Mouse (Mus musculus): ENCODE measurements around the gene Mad2l2. TPM values are rescaled to one million over a fixed set of nuclear protein-coding genes. Genes with fewer than 3 reads are reported as not detected.
A peak's percentile ranks its signal among the peaks of the same experiment; 100 is the strongest.

The Mad2l2 gene
- polyA plus RNA-seq, 1 experiment from 2014 or later, result 13.8 TPM

DNA sequence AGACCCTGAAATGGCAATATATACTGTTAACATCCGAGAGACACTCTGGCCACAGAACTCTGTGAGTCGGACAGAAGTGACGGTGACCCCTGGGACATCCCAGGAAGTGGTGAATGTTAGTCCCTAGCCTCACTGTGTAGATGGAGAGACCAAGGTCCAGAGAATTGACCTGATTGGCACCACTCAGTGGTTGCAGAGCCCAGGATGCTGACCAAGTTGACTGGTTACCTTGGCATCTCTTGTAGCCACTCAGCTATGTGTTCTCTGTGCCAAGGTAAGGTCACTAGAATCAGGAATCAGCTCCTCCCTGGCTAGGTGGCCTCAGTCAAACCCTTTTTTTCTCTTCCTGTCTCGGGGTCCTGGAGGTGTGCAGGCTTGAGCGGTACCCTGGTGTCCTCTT is 13.5 kb downstream of the Mad2l2 start:
- 96% methylated on average over 5 of the region's 5 CpGs for WGBS (ENCODE audit: missing documents)
- no peak overlapping the region for H3K27ac ChIP-seq
- peaks cover 40% of the 10 kb centered on the region for H3K36me3 ChIP-seq (ENCODE audit: inconsistent target)
- H3K4me3 ChIP-seq (ENCODE audit: inconsistent target), result no peak overlapping the region
- no peaks in the 10 kb centered on the region for H3K79me2 ChIP-seq (ENCODE audit: inconsistent target)

DNA sequence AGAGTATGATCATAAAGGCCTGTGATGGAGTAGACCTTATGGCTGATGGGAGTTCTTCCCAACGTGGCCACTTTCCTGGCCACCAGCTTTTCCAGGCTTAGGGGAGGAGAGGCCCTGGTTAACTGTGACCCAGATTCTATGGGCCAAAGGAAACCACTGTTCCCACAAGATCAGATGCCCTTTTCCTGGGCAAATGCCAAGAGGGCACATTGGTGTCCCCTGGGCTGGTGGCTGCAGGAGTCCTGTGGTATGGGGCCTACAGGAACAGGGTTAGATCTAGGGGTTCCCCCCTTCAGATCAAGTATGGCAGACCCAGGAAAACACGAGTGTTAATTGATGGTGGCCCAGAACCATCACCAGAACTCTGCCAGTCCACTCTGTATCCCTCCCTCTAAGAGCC is 17.5 kb downstream of the Mad2l2 start:
- H3K79me2 ChIP-seq (ENCODE audit: inconsistent target), result peaks cover 6% of the 10 kb centered on the region; the same call in 1 of the 2 replicates
- WGBS (ENCODE audit: missing documents), result 48% methylated on average over 2 of the region's 2 CpGs
- H3K27ac ChIP-seq, result no peak overlapping the region
- peaks cover 49% of the 10 kb centered on the region for H3K36me3 ChIP-seq (ENCODE audit: inconsistent target)
- H3K4me3 ChIP-seq (ENCODE audit: inconsistent target), result no peak overlapping the region

DNA sequence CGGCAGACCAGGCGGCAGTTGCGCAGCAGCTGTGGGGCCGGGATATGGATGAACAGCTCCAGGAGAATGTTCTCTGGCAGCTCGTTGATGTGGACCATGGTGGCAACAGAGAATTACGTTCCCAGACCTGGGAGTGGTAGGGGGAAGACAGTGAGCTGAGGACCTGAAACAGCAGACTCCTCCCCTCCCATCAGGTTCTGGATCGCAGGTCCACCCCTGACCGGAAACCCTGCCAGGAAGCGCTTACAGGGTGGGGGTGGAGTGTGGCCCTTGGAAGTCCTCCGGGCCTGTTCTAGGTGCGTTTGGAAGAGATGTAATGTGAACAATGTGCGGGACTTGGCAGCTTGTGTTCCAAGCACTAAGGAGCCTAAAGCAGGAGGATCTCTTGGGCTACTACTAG is 19.4 kb downstream of the Mad2l2 start:
- Histone ChIP-seq H3K27ac (no peak overlapping the region), H3K79me2 (ENCODE audit: inconsistent target) (peaks cover 6% of the 10 kb centered on the region; the same call in 1 of the 2 replicates), H3K36me3 (ENCODE audit: inconsistent target) (peaks cover 49% of the 10 kb centered on the region), H3K4me3 (ENCODE audit: inconsistent target) (no peak overlapping the region)
- WGBS (ENCODE audit: missing documents), result 93% methylated on average over 12 of the region's 12 CpGs

DNA sequence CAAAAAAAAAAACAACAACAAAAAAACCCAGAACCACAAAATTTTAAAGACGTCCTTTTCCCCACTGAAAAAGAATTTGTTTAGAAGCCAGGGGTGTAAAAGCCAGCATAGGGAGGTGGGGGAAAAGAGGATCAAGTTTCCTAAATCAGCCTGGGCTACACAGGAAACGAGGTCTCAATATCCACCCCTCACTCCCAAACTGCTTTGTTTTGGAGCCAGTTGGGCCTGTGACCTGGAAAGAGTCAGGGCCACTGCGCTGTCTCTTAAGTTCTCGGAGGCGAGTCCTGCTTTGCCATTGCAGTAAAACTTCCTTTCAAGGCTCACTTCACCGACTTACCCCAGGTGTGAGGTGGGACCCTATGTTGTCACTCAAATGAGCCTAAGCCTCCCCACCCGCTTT is 20.1 kb downstream of the Mad2l2 start:
- 91% methylated on average over 7 of the region's 7 CpGs for WGBS (ENCODE audit: missing documents)
- Histone ChIP-seq H3K4me3 (ENCODE audit: inconsistent target) (no peak overlapping the region), H3K79me2 (ENCODE audit: inconsistent target) (peaks cover 6% of the 10 kb centered on the region; the same call in 1 of the 2 replicates), H3K36me3 (ENCODE audit: inconsistent target) (peaks cover 42% of the 10 kb centered on the region), H3K27ac (no peak overlapping the region)

DNA sequence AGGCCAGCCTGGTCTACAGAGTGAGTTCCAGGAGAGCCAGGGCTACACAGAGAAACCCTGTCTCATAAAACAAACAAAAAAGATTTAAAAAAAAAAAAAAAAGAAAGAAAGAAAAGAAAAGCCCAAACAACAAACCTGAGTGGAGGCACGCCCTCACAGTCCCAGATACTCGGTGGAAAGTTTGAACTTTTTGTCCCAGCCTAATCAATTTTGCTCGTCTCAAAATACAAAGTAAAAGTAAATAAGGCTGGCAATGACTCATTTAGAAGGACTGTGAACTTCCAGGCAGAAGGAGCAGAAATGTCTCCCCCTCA is 20.7 kb downstream of the Mad2l2 start:
- WGBS (ENCODE audit: missing documents), result 32% methylated on average over 3 of the region's 3 CpGs
- peak overlapping the region; percentile 75 for H3K27ac ChIP-seq
- H3K36me3 ChIP-seq (ENCODE audit: inconsistent target), result peaks cover 35% of the 10 kb centered on the region
- peaks cover 6% of the 10 kb centered on the region; the same call in 1 of the 2 replicates for H3K79me2 ChIP-seq (ENCODE audit: inconsistent target)
- H3K4me3 ChIP-seq (ENCODE audit: inconsistent target), result peak overlapping the region; percentile 69

DNA sequence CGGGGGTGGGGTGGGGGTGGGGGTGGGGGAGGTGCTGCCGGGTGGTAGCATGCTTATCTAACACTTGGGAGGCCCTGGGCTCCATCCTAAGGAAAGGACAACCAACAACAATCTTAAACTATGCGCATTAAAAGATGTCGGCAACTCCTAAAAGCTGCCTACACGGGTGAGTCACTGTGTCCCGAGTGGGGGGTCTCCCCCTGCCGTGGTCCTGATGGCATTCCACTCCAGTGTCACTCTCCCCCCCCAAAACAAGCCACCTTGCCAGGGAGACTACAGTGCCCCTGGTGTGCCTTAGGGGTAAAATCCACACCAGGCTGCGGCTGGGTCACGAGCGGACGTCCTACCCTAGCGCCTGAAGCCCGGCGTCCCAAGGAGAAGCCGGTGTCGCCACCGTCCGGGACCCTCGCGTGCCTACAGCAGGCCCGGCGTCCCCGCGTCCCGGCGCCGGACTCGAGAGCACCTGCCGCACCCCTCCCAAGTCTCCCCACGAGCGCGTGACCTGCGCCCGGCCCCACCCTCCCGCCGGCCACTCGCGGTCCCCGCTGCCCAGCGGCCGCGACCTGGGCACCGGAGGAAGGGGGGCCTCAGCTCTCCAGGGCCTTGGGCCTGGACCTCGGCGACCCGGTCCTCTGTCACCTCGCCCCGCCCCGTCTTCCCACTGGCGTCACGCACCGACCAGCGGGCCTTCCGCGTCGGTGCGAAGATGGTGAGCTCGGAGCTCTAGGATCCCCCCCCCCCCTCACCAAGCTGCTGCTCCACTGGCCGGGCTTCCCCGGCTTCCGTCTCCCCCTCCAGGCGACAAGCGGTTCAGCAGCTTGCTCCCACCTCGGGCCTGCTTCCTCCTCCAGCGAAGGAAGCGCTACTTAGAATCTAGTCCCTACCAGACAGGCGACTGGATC is 21.3 kb downstream of the Mad2l2 start, which contains the start of gene Fbxo6:
Gene Fbxo6, minus strand, starts transcription at position 874 of the 902 bp plus-strand sequence.
- WGBS (ENCODE audit: missing documents), result under 1% methylated on average over 55 of the region's 67 CpGs
- Histone ChIP-seq H3K27ac (peak within 1 kb of the TSS; percentile 75), H3K4me3 (ENCODE audit: inconsistent target) (peak within 1 kb of the TSS; percentile 69), H3K36me3 (ENCODE audit: inconsistent target) (peaks cover 29% of the 10 kb centered on the region), H3K79me2 (ENCODE audit: inconsistent target) (peaks cover 6% of the 10 kb centered on the region; the same call in 1 of the 2 replicates)

DNA sequence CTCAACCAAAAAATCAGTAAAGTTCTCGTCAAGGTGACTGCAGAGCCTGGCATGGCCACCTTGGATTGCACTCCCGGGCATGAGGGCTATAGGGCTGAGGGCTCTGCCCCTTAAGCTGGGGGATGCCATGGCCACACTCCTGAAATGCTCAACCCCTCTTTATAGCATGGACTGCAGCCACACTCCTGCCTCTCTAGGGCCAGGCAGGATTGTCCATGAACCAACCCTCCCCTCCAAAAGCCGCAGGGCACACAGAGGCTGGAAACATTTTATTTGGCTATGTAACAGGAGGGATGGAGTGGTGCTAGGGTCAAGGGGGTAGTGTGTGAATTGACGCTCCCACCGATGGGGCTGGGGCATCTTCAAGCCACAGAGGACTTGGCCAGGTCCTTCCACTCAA is 22.4 kb downstream of the Mad2l2 start:
- WGBS (ENCODE audit: missing documents), result 93% methylated on average over 5 of the region's 5 CpGs
- Histone ChIP-seq H3K36me3 (ENCODE audit: inconsistent target) (peaks cover 19% of the 10 kb centered on the region), H3K79me2 (ENCODE audit: inconsistent target) (peaks cover 6% of the 10 kb centered on the region; the same call in 1 of the 2 replicates), H3K27ac (no peak overlapping the region), H3K4me3 (ENCODE audit: inconsistent target) (no peak overlapping the region)

DNA sequence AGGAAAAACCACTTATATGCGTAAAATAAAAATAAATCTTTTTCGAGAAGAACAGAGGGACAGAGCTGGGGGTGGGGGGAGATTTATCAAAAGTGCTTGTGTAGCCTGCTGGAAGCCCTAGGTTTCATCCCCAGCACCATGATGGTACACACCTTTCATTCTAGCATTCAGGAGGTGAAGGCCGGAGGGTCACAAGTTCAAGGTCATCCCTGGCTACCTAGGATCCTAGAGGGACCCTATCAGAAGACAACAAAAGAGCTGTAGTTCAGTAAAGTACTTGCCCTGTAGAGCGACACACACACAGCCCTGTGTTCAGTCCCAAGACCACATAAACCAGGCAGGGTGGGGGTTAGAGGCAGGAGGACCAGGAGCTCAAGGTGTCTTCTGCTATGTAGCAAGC is 23.8 kb downstream of the Mad2l2 start:
- H3K4me3 ChIP-seq (ENCODE audit: inconsistent target), result no peak overlapping the region
- peaks cover 6% of the 10 kb centered on the region; the same call in 1 of the 2 replicates for H3K36me3 ChIP-seq (ENCODE audit: inconsistent target)
- no peak overlapping the region for H3K27ac ChIP-seq
- H3K79me2 ChIP-seq (ENCODE audit: inconsistent target), result peaks cover 6% of the 10 kb centered on the region; the same call in 1 of the 2 replicates
- 93% methylated on average over 4 of the region's 4 CpGs for WGBS (ENCODE audit: missing documents)

DNA sequence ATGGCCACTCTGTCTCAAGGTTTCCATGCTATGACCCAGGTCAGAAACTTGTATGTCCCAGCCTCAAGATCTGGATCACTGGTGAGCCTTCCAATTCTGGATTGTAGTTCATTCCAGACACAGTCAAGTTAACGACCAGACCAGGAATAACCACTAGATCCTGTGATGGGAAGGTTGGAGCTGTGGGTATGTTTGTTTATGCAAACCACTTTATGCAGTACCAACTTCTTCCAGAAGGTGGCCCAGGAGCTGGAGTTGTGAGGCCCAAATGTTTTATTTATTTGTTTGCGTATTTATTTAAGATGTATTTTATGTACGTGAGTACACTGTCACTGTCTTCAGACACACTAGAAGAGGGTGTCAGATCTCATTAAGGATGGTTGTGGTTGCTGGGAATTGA is 24.8 kb downstream of the Mad2l2 start:
- no peak overlapping the region for H3K4me3 ChIP-seq (ENCODE audit: inconsistent target)
- H3K36me3 ChIP-seq (ENCODE audit: inconsistent target), result no peaks in the 10 kb centered on the region
- H3K79me2 ChIP-seq (ENCODE audit: inconsistent target), result peaks cover 6% of the 10 kb centered on the region; the same call in 1 of the 2 replicates
- 70% methylated on average over 3 of the region's 3 CpGs for WGBS (ENCODE audit: missing documents)
- H3K27ac ChIP-seq, result no peak overlapping the region

DNA sequence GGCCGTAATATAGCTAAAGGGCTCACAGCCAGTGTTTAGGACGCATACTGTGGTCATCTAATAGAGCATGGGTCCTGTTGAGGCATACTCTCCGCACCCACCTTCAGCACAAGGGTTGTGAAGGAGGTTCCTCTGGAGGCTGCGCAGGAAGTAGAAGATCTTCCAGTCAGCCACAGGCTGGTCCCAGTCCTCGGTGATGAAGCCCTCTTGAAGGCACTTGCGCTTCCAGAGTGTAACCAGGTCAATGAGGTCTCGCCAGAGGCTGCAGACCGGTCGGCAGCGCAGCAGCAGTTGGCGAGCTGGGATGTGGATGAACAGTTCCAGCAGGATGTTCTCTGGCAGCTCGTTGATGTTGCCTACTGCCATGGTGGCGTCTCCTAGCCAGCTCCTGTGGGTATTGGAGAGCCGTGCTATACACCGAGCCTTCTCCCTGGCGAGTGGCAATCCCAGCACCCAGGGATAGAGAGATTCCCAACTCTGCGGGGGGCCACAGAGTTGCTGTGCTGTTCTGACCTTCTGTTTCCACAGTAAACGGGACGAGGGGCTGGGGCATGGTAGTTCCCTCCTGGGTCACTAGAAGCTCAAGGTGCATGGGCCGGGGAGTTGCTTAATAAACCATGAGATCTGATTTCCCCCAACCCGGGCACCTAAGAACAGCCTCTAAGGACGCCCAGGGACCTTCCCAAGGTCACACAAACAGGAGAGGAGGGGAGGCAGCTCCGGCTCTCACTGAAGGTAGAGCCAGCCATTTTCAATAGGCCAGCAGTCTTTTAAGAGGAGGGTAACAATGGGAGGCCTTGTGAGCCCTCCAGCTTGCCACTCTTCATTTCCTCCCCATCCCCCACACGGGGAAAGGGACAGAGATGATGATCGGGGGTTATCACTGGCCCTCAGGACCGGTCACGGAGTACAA is 28.5 kb downstream of the Mad2l2 start:
- no peaks in the 10 kb centered on the region for H3K79me2 ChIP-seq (ENCODE audit: inconsistent target)
- no peaks in the 10 kb centered on the region for H3K36me3 ChIP-seq (ENCODE audit: inconsistent target)
- peak overlapping the region; percentile 37; the same call in 1 of the 2 replicates for H3K4me3 ChIP-seq (ENCODE audit: inconsistent target)
- WGBS (ENCODE audit: missing documents), result 74% methylated on average over 24 of the region's 27 CpGs
- H3K27ac ChIP-seq, result no peak overlapping the region

DNA sequence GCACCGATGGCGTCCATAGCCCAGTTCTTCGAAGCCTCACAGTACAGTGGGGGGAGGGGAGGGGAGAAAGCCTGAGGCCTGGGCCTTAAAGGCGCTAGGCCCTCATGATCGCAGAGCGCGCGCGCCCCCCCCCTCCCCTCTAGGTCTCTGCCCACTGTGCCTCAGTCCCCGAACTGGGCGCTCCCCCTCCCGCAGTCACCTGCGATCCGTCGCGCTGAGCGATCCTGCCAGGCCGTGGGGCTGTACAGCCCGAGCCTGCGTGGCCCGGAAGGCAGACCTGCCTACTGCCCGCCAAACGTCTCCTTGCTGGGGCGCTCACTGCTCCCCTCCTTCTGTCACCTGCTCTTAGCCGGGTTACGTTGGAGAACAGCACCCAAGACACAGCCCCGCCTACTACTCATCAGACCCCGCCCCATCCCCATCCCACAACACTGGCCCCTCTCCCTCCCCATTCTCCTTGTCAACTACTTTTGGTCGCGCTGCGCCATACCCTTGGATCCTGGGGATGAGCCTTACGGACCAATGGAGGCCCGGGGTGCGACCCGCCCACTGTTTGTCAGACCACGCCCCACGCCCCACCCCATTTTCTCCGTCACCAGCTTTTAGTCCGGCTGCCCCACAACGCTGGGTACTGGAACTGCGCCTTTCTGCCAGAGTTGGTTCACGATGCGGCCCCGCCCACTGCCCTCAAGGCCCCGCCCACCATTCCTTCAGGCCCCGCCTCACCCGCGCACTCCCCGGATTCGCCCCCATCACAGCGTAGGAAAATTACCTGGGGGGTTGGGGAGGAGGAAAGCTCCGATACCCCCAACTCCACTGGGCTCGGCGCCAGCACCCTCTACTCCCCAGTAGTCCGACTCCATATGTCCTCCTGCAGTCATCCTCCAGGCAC is 29.6 kb downstream of the Mad2l2 start:
- no peak overlapping the region for H3K27ac ChIP-seq
- WGBS (ENCODE audit: missing documents), result 2% methylated on average over 49 of the region's 55 CpGs

DNA sequence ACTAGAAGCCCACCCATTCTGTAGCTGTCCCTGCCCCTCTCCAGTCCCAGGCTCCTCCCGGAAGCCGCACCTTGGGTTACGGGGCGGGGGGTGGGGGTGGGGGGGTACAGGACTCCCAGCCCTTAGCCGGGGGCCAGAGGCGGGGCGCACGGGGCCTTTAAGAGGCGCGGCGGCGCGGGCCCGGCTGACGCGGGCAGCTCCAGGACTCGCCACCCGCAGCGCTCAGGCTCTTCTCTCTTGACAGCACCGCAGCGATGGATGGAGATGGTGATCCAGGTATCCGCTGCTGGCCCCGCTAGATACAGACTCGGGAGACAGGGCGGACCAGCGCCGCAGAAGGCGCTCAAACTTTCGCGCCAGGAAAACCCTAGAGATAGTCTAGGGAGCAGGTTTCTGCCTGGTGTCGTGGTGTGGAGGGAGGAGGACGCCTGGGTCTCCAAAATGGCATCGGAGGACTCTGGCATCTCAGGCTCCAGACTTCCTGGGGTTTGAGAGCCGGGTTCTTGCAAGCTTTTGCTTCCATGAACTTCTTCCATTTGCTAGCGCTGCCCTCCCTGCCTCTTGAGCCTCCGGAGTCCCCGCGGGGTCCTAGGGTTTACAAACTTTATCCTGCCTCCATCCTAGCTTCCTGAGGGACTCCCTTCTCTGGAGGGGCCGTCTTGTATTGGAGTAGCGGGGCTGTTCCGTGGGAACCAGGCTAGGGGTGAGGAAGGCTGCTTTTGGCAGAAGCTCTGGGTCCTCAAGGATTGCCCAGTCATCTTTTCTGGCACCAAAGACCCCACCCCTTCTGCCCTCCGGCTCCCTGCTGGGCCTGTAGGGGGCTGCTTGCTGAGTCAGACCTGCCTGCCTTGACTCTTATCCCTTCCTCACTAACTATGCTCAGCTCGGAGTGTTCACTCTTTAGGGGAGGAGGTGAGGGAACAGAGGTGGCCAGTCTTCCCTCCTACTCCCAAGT is 30.5 kb downstream of the Mad2l2 start, which contains the start of the genes Fbxo44 and Fbxo2:
Gene Fbxo44, minus strand, starts transcription at position 47 of the 955 bp plus-strand sequence.
Gene Fbxo2, plus strand, starts transcription at position 186 of the 955 bp plus-strand sequence.
- Histone ChIP-seq H3K27ac (no peak within 1 kb of the TSS), H3K4me3 (ENCODE audit: inconsistent target) (peak within 1 kb of the TSS; percentile 37), H3K79me2 (ENCODE audit: inconsistent target) (no peaks in the 10 kb centered on the region), H3K36me3 (ENCODE audit: inconsistent target) (no peaks in the 10 kb centered on the region)
- 3% methylated on average over 32 of the region's 43 CpGs for WGBS (ENCODE audit: missing documents)

More for the DNA sequence above, 29.6 kb downstream of the Mad2l2 start:
- Histone ChIP-seq H3K36me3 (ENCODE audit: inconsistent target) (no peaks in the 10 kb centered on the region), H3K4me3 (ENCODE audit: inconsistent target) (peak overlapping the region; percentile 37), H3K79me2 (ENCODE audit: inconsistent target) (no peaks in the 10 kb centered on the region)

DNA sequence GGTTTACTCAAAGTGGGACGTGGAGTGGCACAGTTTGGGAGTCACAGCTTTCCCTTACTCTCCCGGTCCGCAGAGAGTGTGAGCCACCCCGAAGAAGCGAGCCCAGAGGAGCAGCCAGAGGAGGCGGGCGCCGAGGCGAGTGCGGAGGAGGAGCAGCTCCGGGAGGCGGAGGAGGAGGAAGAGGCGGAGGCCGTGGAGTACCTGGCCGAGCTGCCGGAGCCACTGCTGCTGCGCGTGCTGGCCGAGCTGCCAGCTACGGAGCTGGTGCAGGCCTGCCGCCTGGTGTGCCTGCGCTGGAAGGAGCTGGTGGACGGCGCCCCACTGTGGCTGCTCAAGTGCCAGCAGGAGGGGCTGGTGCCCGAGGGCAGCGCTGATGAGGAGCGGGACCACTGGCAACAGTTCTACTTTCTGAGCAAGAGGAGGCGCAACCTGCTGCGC is 33.8 kb downstream of the Mad2l2 start:
- WGBS (ENCODE audit: missing documents), result 2% methylated on average over 29 of the region's 29 CpGs
- no peak overlapping the region for H3K4me3 ChIP-seq (ENCODE audit: inconsistent target)
- H3K36me3 ChIP-seq (ENCODE audit: inconsistent target), result no peaks in the 10 kb centered on the region
- no peaks in the 10 kb centered on the region for H3K79me2 ChIP-seq (ENCODE audit: inconsistent target)
- no peak overlapping the region for H3K27ac ChIP-seq

Measured in macrophage (primary cell).